Mouse (Mus musculus): ENCODE data around the gene Olfr463.
"Not testable (repeated sequence)": the region's sequence is repeated elsewhere in the genome, so short reads cannot be mapped to it uniquely, and the experiment has no call there.

The Olfr463 gene

GRCm38 (mm10) chr11:87897287-87897686 is at the start of gene Olfr463:
Gene Olfr463, minus strand, starts transcription at chr11:87897387.
- no peak for DNase-seq

DNA sequence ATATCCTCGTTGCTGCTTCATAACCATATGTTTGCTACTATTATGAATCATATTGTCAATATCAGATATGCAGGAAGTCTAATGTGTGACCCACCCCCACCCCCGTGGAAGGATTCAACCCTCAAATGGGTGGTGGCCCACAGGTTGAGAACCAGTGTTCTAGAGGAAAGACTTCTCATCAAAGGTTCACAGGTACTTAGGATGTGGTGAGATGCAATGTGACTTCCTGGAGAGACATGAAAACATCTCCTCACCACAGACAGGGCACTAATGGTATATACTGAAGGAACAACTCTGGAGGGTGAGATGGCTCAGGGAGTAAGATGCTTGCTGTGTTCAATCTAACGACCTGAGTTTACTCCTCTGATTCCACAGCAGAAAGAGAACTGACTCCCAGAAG is 38.3 kb upstream of the Olfr463 start:
- no peak for DNase-seq

- no peak for DNase-seq
Measured at GRCm38 (mm10) chr11:87933731-87934130, 36.5 kb upstream of the Olfr463 start.

DNA sequence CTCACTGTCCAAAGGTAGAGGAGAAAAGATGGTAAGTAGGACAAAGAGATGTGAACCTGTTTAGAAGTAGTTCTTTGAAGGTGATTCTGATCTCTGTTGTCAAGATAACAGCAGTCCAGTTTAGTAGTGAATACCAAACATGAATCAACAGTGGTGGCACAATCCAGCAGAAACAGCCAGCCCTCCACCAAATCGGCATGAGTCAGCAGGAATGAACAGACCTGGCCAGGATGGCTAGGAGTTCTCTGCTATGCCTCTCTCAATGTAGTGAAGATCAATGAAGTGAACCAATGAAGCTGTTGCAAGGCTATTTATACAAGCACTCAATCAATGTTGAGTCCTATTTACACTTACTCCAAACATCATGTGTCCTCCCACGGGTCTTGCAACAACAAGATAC is 33.2 kb upstream of the Olfr463 start:
- no peak for DNase-seq

DNA sequence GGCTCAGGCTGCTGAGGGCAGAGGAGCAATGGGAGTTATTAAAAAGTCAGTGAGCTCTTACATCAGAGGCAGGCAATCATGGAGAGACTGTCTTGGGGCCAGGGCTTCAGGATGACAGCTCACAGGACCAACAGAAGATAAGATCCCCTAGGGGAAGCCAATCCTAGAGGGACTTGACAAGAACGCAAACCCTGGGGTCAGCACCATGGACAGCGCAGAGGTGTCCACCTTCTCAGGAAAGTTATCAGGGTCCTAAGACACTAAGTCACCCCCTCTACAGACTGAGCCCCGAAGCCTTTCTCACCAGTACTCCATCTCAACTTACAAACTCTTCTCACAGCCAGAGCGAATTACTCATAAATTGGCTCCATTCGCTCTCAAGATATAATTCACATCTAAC is 23.8 kb upstream of the Olfr463 start, which contains the start of gene Olfr464:
Gene Olfr464 (minus strand): TSS at position 2 of the 400 bp plus-strand sequence.
- DNase-seq: peak in 1 of 2 experiments; percentile 8

- DNase-seq: no peak
Measured at GRCm38 (mm10) chr11:87920301-87920700, 23.1 kb upstream of the Olfr463 start.

DNA sequence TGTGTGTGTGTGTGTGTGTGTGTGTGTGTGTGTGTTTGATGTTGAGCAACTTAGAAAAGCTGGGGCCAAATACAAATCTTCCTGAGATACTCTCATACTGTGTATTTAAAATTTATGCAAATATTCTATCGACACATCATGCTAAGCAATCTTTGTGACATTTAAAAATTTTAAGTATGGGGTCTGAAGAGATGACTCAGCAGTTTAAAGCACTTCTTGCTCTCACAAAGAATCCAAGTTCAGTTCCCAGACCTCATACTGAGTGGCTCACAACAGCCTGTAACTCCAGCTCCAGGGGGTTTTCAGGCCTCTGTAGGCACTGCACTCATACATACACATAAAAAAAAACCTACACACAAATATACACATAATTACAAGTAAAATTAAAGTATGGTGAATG is 18.8 kb upstream of the Olfr463 start:
- no peak for DNase-seq

GRCm38 (mm10) chr11:87904331-87904730 is 7.1 kb upstream of the Olfr463 start:
- no peak for DNase-seq

- DNase-seq: no peak
Measured at GRCm38 (mm10) chr11:87892168-87892567, 5.0 kb downstream of the Olfr463 start, which contains the start of gene Olfr462. Gene Olfr462, minus strand, starts transcription at chr11:87892268.

- DNase-seq: no peak
Measured at GRCm38 (mm10) chr11:87884856-87885255, 12.3 kb downstream of the Olfr463 start.

DNA sequence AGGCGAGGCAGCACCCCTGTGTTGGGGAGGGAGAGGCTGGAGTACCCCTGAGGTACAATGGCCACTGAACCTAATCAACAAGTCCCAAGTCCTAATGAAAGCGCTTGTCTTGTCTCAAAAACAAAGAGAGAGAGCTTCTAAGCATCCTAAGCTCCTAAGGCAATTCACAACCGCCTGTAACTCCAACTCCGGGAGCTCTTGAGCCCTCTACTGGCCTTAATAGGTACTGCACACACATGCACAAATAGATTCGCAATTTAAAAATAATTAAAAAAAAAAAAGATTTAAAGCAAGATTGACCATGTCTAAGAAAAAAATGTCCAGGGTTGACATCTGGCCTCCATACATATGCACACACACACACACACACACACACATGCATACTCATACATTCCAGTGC is 13.7 kb downstream of the Olfr463 start:
- DNase-seq: no peak

GRCm38 (mm10) chr11:87881714-87882113 is 15.5 kb downstream of the Olfr463 start:
- DNase-seq: no peak

- DNase-seq: no peak
Measured at GRCm38 (mm10) chr11:87879826-87880225, 17.4 kb downstream of the Olfr463 start.

GRCm38 (mm10) chr11:87875436-87875835 is 21.8 kb downstream of the Olfr463 start, which contains the start of gene Epx:
Gene Epx, minus strand, starts transcription at chr11:87875536.
- DNase-seq: no peak

- DNase-seq: no peak
Measured at GRCm38 (mm10) chr11:87871766-87872165, 25.4 kb downstream of the Olfr463 start.

GRCm38 (mm10) chr11:87870096-87870495 is 27.1 kb downstream of the Olfr463 start:
- DNase-seq: no peak

DNA sequence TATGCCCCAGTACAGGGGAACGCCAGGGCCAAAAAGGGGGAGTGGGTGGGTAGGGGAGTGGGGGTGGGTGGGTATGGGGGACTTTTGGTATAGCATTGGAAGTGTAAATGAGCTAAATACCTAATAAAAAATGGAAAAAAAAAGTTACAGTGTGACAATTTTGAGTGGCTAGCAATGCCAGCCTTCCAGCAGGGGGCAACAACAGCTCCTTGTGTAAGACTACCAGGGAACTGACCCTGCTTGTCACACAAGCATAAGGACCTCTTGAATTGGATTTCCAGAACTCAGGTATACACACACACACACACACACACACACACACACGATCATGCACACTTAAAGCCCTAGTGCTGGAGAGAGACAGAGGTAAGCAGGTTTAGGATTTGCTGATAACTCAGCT is 30.3 kb downstream of the Olfr463 start:
- DNase-seq: not testable (repeated sequence)

DNA sequence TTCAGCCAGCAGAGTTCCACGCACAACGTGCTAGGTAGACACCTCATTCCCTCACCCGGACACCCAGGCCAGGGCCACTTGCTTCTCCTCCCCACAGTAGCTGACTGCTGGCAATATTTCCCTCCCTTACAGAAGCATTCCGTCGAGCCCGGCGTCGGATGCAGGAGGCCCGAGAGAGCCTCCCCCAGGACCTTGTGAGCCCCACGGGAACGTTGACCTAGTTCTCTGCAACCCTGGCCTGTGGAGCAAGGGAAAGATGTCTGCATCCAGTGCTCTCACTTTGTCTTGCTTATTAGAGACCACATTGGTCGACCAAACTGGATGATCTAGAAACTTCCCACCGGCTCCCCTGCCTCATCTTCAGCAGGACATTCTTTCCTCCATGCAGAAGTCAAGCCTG is 34.4 kb downstream of the Olfr463 start:
- no peak for DNase-seq

DNA sequence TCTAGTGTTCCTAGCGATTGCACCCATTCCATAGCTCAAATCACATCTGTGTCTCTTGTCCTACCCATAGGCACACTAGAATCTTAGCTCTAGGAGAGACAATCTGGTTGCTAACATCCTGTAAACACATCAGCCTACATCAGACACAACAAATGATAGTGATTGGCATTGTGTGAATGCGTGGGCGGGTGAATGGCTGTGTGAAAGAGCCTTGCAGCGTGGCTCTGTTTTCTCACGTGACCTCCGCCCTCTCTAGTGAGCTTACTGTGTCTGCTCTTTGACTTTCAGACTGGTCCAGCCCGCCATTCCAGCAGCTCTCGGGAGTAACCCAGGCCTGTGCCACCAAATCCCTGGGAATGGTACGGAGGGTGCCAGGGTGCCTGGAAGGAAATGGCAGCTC is 36.8 kb downstream of the Olfr463 start:
- DNase-seq: no peak

GRCm38 (mm10) chr11:87859273-87859672 is 37.9 kb downstream of the Olfr463 start:
- peak in 1 of 2 experiments; percentile 12 for DNase-seq

DNA sequence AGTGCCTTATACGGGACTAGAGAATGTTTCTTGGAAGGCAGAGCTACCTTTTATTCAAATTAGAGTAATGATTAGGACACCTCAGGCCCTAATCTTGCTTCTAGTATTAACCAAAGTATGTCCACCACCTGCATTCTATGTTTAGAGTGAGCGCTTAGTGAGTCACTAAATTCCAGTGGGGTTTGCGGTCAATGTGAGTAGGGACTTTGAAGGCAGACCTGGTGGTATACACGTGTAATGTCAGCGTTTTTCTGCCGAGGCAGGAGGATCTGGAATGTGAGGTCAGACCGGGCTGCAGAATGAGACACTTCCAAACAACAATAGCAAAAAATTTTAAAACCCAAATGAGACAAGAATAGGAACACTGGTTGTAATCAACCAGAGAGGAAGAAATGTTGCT is 42.6 kb downstream of the Olfr463 start:
- DNase-seq: no peak

- peak in 1 of 2 experiments; percentile 17 for DNase-seq
Measured at GRCm38 (mm10) chr11:87853597-87853954, 43.6 kb downstream of the Olfr463 start.

DNA sequence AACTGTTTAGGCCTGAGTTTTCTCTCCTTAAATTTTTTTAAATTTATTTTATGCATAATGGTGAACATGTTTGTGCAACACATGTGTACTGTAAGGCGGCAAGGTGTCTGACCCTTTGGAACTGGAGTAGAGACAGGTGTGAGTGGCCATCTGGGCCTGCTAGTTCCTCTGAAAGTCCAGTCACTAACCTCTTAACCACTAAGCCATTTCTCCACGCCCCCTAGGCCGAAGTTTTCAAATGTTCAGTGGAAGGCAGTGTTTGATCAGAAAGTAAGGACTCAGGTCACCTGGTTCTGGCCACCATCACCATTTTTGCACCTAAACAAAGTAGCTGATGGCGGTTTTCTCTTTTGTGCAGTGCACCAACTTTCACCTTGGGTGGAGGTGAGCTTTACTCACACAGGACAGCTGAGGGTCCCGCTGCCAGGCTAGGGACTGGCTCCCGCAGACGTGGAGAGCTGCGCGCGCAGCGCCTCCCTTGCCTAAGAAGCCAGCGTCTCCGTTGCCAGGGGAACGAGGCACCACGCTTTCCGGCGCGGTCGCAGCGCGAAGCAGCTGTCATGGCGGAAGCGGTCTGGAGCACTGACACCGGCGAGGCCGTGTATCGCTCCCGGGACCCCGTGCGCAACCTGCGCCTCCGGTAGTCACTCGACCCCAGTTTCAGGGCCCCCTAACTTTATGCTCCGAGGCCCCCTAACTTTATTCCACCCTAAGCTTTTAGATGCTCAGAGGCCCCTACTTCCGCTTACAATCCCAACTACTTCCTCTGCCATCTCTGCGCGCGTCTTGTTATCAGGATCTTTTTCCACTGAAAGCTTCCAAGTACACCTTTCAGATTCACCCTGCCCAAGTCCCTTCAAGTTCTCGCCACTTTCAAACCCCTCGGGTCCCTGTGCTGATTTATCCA is 44.2 kb downstream of the Olfr463 start, which contains the start of gene Mks1:
Gene Mks1 (plus strand): TSS at position 526 of the 907 bp plus-strand sequence.
- DNase-seq: peak; percentile 92 to 93

GRCm38 (mm10) chr11:87847884-87848283 is 49.3 kb downstream of the Olfr463 start:
- no peak for DNase-seq

All from lung, postnatal 4 days (tissue).